Mouse (Mus musculus) gastrocnemius, postnatal 10 days (tissue): ENCODE data around the gene Dmrta2. TPM values are rescaled to one million over a fixed set of nuclear protein-coding genes. Genes with fewer than 3 reads are reported as not detected.

Source experiments
- DNase-seq: peaks from one replicate; pipeline ENCODE4 v3.0.0; 2021; ENCODE audit warnings: mixed read lengths
- total RNA-seq, 2 experiments: library from RNA; stranded (reverse); gene quantifications; 2 replicates each; pipeline ENCODE4 v1.2.3; 2021

Gene Dmrta2
- total RNA-seq, 2 experiments from 2014 or later, result 0.35 to 0.36 TPM

GRCm38 (mm10) chr4:109979461-109980320, 1.8 kb downstream of the Dmrta2 start:
- DNase-seq, result peak; percentile 19

GRCm38 (mm10) chr4:109980321-109981082, 2.6 kb downstream of the Dmrta2 start:
- DNase-seq, result no peak

GRCm38 (mm10) chr4:109981083-109981870, 3.4 kb downstream of the Dmrta2 start:
- peak; percentile 23 for DNase-seq

DNA sequence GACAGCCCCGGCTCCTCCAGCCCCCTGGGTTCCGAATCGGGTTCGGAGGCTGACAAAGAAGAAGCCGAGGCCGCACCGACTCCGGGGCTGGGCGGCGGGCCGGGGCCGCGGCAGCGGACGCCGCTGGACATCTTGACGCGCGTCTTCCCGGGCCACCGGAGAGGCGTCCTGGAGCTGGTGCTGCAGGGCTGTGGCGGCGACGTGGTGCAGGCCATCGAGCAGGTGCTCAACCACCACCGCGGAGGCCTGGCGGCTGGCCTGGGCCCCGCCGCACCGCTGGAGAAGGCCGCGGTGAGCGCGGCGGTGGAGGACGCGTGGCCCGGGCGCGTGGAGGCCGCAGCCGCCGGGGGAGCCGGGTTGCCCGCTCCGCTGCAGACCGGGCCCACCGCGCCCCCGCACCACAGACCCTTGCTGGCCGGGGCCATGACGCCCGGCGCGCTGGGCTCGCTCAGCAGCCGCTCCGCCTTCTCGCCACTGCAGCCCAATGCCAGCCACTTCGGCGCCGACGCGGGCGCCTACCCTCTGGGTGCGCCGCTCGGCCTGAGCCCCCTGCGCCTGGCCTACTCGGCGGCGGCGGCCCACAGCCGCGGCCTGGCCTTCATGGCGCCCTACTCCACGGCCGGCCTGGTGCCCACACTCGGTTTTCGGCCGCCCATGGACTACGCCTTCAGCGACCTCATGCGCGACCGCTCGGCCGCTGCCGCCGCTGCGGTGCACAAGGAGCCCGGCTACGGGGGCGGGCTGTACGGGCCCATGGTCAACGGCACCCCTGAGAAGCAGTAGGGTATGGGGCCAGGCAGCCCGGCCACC, 4.2 kb downstream of the Dmrta2 start:
- peak; percentile 28 for DNase-seq

GRCm38 (mm10) chr4:109982681-109983265, 4.9 kb downstream of the Dmrta2 start:
- peak; percentile 10 for DNase-seq

DNA sequence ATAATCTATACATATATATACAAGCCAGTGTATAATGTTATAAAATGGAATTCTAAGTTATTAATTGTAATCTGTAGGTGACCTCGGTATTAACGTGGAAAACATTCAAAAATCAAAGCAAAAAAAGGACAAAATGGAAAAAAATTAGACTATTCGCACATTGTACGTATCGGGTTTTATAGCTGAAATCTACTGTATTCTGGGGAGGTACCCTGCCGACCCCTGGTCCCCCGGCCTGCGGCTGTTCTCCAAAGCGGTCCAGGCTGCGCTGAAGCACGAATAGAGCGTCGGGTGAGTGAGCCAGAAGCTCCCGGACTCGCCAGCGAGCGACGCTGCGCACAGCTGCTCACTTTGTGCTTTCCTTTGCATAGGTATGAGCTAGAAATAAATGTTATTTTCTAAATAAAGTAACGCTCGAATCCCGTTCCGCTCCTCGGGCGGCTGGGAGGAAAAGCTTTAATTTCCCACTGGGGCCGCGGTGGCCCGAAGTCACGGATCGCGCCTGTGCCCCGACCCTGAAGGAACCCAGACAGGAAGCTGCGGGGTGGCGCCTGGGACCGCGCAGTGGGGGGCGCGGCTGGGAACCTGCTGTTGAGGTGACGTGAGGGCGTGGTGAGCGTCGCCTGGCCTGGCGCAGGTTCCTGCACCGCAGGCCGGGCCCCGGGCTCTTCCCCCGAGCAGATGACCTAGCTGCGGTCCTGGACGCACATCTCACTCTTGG, 5.6 kb downstream of the Dmrta2 start:
- DNase-seq, result peak; percentile 14

DNA sequence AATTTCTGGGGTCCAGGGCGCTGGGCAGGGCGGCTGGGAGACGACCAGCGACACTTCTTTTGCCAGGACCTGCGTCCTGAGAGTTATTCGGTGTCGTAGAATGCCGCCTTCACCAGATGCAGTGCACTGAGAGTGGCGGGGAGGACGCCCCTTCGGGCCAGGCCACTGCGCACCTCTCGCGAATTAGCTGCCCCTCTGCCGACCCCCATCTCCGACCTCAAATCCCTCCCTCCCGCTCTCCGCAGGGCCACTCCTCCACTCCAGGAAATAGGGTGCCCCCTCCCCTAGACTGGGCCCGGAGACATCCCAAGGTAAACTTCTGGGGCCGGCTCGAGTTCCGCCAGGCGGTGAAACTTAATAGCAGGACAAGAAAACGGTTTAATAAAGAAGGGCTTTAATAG, 6.2 kb downstream of the Dmrta2 start:
- peak; percentile 7 for DNase-seq

- DNase-seq, result no peak
Measured at GRCm38 (mm10) chr4:109984496-109985423, 6.9 kb downstream of the Dmrta2 start.

DNA sequence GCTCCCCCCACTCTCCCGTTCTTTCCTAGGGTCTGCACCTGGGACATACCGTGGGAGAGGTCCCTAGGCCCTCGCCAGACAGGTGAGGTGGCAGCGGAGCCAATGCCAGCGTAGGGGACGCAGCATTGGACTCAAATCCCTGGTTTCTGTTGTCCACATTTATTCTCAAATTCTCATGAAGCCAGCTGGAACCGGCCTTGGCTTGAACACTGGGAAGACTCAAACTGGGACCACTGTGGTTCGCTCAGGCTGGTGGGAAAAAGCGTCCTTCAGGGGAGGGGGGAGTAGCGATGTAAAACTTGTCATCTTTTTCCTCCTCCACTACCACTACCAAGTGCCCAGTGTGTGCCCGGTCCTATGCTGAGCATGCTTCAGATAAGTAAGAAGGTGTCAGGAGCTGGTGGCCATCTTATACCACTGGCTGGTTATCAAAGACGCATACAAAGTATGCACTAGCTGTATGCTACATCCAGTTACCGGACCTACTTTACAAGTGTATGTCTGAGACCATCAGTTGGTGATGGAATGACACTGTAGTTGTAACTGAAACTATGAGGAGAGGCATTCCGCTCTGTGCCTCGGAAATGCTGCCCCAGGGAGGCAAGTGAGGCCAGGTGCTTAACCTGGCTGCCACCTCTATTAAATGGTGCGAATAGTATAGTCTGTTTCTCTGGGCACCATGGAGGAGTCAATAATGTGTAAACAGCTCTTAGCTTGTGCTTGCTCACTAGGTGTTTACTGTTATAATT, 7.7 kb downstream of the Dmrta2 start:
- no peak for DNase-seq

- no peak for DNase-seq
Measured at GRCm38 (mm10) chr4:109986301-109986700, 8.4 kb downstream of the Dmrta2 start.

- DNase-seq, result no peak
Measured at GRCm38 (mm10) chr4:109986748-109987355, 9.0 kb downstream of the Dmrta2 start.

DNA sequence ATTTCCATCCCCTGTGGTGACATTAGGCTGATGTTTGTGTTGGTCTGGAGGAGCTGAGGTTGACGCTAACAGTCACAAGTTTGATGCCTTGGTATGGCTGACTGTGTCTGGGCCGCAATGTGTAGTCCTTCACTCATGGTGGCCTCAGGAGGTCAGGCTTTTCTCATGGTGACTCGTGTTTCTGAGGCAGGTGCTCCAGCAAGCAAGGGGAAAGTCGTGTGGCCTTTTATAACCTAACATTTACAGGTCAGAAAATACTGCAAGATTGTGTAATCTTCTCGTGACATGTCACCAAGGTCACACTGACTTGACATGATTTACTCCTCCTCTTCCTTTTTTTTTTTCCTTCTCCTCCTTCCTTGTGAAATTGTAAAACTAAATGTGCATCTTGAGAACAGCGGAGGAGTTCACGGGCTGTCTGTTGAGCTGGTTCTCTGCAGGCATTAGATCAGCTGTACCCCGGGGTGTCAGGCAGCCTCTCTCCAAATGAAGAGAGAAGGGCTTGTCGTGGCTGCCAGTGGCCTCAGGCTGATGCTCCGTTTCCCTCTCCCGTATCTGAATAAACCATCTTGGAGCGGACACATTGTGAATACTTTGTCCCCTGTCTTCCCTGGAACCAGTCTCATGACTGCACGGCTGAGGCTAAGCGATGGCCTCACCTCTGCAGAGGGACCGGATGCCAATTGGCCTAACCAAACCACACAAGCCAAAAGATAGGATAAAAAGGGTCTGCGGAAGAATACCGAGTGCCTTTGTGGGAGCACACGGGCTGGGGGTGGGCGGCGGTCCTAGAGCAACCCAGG, 9.9 kb downstream of the Dmrta2 start:
- DNase-seq, result no peak

DNA sequence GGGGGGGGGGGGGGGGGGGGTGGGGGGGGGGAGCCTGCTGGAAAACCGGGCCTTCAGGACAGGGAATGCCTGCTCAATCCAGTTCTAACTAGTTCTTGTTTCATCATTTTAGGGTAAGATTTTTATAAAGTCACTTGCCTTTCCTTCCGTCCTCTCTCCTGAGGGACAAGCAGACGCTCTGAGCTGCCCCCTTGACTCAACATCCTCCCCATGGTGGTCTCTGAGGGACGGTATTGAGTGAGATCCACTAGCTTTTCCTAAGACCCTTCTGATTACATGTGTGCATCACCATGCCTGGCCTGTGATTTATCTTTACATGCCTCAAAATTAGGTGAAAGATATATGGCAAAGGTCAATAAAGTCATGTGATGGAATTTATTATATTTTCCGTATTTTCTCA, 10.6 kb downstream of the Dmrta2 start:
- DNase-seq, result no peak

- no peak for DNase-seq
Measured at GRCm38 (mm10) chr4:109989213-109989612, 11.4 kb downstream of the Dmrta2 start.

- DNase-seq, result no peak
Measured at GRCm38 (mm10) chr4:110006044-110006443, 28.2 kb downstream of the Dmrta2 start.

DNA sequence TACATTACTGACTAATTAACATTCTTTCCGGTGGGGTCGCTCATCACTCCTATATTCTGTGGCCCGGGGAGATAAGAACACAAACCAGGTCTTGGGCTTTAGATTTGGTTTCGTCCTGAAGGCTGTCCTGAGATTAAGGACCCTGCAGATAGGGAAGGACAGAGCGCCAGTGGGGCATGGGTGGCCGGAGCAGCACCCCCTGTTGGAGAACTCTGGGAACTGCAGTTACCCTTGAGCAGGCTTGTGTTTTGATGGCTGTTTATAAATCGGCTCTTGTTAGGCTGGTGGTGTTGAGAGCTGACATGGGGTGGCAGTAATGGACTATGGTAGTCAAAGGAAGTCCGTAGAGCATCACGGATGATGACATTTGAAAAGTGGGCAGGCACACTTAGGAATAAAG, 41.3 kb downstream of the Dmrta2 start:
- DNase-seq, result no peak

DNA sequence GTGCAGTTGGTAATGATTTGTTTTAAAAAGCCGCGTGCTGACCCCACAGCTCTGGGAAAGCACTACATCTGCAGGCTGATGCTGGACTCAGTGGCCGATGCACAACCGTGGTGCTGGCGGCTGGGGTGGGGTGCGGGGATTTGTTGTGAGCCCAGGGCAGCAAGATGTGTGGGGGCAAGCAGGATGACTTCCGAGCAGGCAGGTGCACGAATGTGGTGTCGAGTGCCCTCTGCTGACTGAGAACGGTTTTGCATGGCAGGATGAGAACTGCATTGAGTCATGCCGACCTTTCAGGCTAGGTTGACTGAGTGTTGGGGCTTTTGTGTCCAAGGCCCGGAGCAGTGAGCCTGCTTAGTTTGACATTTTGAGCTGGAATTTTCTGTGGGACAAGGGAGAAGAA, 42.4 kb downstream of the Dmrta2 start:
- peak; percentile 76 for DNase-seq
